ENCODE assay signal across 13 mouse cellular contexts in genomic region chr15:102922012-102922362, GRCm38 (mm10). TPM values are rescaled to one million over a fixed set of nuclear protein-coding genes. Genes with fewer than 3 reads are reported as not detected.
DNase-seq lines count a peak whose midpoint lies in the region; ATAC-seq and TF ChIP-seq lines count a peak whose summit lies in the region.
"Had no signal": no experiment of that assay in that cellular context is flagged by ENCODE, and none has a peak within 500 bp of the region (broad histone marks: within the 10 kb centered on the region; RNA-seq: fewer than 3 reads in every experiment).

No protein-coding gene starts in this region.

- TF ChIP-seq POLR2A in kidney, adult 2 months (IDR thresholded peaks at IDR 0.05; ENCODE audit: low read depth, low read length): no peak
- no peak for TF ChIP-seq POLR2A in cerebellum, adult 2 months (IDR thresholded peaks at IDR 0.05; ENCODE audit: borderline replicate concordance, insufficient read depth, low read length)

- H3K4me1 ChIP-seq in kidney, embryonic 14.5 days (ENCODE audit: control insufficient read depth, insufficient read depth, low read length): no peaks in the 10 kb centered on the region
- H3K4me1 ChIP-seq in kidney, adult 2 months (ENCODE audit: control insufficient read depth, insufficient read depth, low read length): no peaks in the 10 kb centered on the region
- no peaks in the 10 kb centered on the region for H3K4me1 ChIP-seq in embryonic facial prominence, embryonic 11.5 days (ENCODE audit: control insufficient read depth, insufficient read depth, low read length)
- H3K4me1 ChIP-seq in cerebellum, adult 2 months (ENCODE audit: control insufficient read depth, insufficient read depth, low read length): no peaks in the 10 kb centered on the region

- H3K27ac ChIP-seq in kidney, embryonic 14.5 days (ENCODE audit: low read depth, low read length): no peak overlapping the region
- no peak overlapping the region for H3K27ac ChIP-seq in kidney, adult 2 months (ENCODE audit: insufficient read depth, low read depth, low read length)
- no peak overlapping the region for H3K27ac ChIP-seq in embryonic facial prominence, embryonic 11.5 days (replicated peaks; ENCODE audit: low read depth, low read length)
- H3K27ac ChIP-seq in cerebellum, adult 2 months (ENCODE audit: insufficient read depth, low read length): no peak overlapping the region
- H3K27ac ChIP-seq: layer of hippocampus, adult 2 months; macrophage had no signal

- H3K4me3 ChIP-seq in kidney, embryonic 14.5 days (ENCODE audit: low read length): peak overlapping the region; percentile 15; the same call in 1 of the 2 replicates
- H3K4me3 ChIP-seq in kidney, adult 2 months (ENCODE audit: insufficient read depth, low read depth, low read length): no peak overlapping the region
- no peak overlapping the region for H3K4me3 ChIP-seq in embryonic facial prominence, embryonic 11.5 days (ENCODE audit: low read depth, low read length)
- no peak overlapping the region for H3K4me3 ChIP-seq in cerebellum, adult 2 months (replicated peaks; ENCODE audit: insufficient read depth, low read depth, low read length)
- H3K4me3 ChIP-seq: layer of hippocampus, adult 2 months had no signal

- H3K9me3 ChIP-seq in kidney, embryonic 14.5 days (ENCODE audit: control insufficient read depth, low read length): no peaks in the 10 kb centered on the region
- no peaks in the 10 kb centered on the region for H3K9me3 ChIP-seq in embryonic facial prominence, embryonic 11.5 days (replicated peaks; ENCODE audit: control insufficient read depth, low read length)

- H3K9ac ChIP-seq in kidney, embryonic 14.5 days (ENCODE audit: low read depth, low read length): no peak overlapping the region
- no peak overlapping the region for H3K9ac ChIP-seq in embryonic facial prominence, embryonic 11.5 days (replicated peaks; ENCODE audit: low read length)

- peak; percentile 45; the same call in 1 of the 2 replicates for ATAC-seq in kidney, embryonic 14.5 days (ENCODE audit: low FRiP score, low TSS enrichment)
- peak; percentile 16; the same call in 1 of the 2 replicates for ATAC-seq in embryonic facial prominence, embryonic 11.5 days (replicated peaks; ENCODE audit: insufficient number of reproducible peaks, low FRiP score, low TSS enrichment, low read depth)
- no peak for ATAC-seq in granulocyte monocyte progenitor cell, adult 5-6 weeks (replicated peaks; ENCODE audit: poor library complexity, severe bottlenecking)

- no peak for TF ChIP-seq CTCF in kidney, adult 2 months (conservative IDR thresholded peaks at IDR 0.05; ENCODE audit: insufficient read depth, insufficient read length, low read depth, low read length)
- TF ChIP-seq CTCF in cerebellum, adult 2 months (IDR thresholded peaks at IDR 0.05; ENCODE audit: borderline replicate concordance, insufficient read depth, low read depth, low read length): no peak

- peaks cover 96% of the 10 kb centered on the region for H3K27me3 ChIP-seq in kidney, embryonic 14.5 days (ENCODE audit: control insufficient read depth, insufficient read depth, low read length)
- H3K27me3 ChIP-seq in kidney, adult 2 months (replicated peaks; ENCODE audit: control insufficient read depth, insufficient read depth, low read length): peaks cover 25% of the 10 kb centered on the region
- H3K27me3 ChIP-seq in embryonic facial prominence, embryonic 11.5 days (ENCODE audit: control insufficient read depth, insufficient read depth, low read length): peaks cover 88% of the 10 kb centered on the region
- peaks cover 17% of the 10 kb centered on the region; the same call in 1 of the 2 replicates for H3K27me3 ChIP-seq in cerebellum, adult 2 months (ENCODE audit: control insufficient read depth, insufficient read depth, low read length)

- H3K36me3 ChIP-seq in kidney, embryonic 14.5 days (ENCODE audit: control insufficient read depth, insufficient read depth, low read length): no peaks in the 10 kb centered on the region
- H3K36me3 ChIP-seq in kidney, adult 2 months (ENCODE audit: control insufficient read depth, insufficient read depth, low read length): no peaks in the 10 kb centered on the region
- no peaks in the 10 kb centered on the region for H3K36me3 ChIP-seq in embryonic facial prominence, embryonic 11.5 days (replicated peaks; ENCODE audit: control insufficient read depth, insufficient read depth, low read depth, low read length)

- WGBS in kidney, embryonic 14.5 days: under 1% methylated on average over 24 of the region's 24 CpGs
- WGBS in kidney, adult 2 months: 1% methylated on average over 24 of the region's 24 CpGs
- under 1% methylated on average over 24 of the region's 24 CpGs for WGBS in embryonic facial prominence, embryonic 11.5 days
- WGBS in cerebellum, adult 2 months: 1% methylated on average over 24 of the region's 24 CpGs

- DNase-seq in adrenal gland, adult 2 months: peak; percentile 15
- no peak for DNase-seq in adrenal gland, adult 18-20 months (ENCODE audit: low spot score in 2 of 2)
- DNase-seq in kidney, adult 2 months: no peak
- DNase-seq in embryonic facial prominence, embryonic 11.5 days (ENCODE audit: low spot score): no peak
- DNase-seq in neural tube, embryonic 10.5 days (ENCODE audit: extremely low spot score, low spot score): peak; percentile 68
- DNase-seq in cerebellum, adult 2 months: no peak
- DNase-seq: cerebellum, postnatal 25 days had no signal

- H3K4me2 ChIP-seq in kidney, embryonic 14.5 days (replicated peaks; ENCODE audit: low read depth, low read length): no peak overlapping the region
- no peak overlapping the region for H3K4me2 ChIP-seq in embryonic facial prominence, embryonic 11.5 days (ENCODE audit: low read depth, low read length)

RNA-seq across cellular contexts. Expression of gene Hoxc13, which starts 1.1 kb away (rescaled TPM):
- total RNA-seq in adrenal gland, adult 2 months (2021): not detected
- not detected in 2 replicates for polyA plus RNA-seq in adrenal gland, adult 2 months (2012; rRNA removed)
- total RNA-seq in adrenal gland, adult 18-20 months (2021): not detected
- polyA plus RNA-seq in kidney, embryonic 14.5 days (2014; fragmentation: Nextera tagmentation; extraction: Ambion mirVana): not detected in 2 replicates
- not detected in 2 replicates for polyA plus RNA-seq in kidney, adult 2 months (2012; rRNA removed)
- 0.17 TPM in 1 of 2 replicates, not detected in the other for polyA plus RNA-seq in embryonic facial prominence, embryonic 11.5 days (2014; fragmentation: Nextera tagmentation; extraction: Ambion mirVana)
- polyA plus RNA-seq in cerebellum, adult 2 months (2012; rRNA removed): not detected in 2 replicates
- not detected in 2 replicates for total RNA-seq in granulocyte monocyte progenitor cell, adult 5-6 weeks (2014; fragmentation: Nextera tagmentation)
- total RNA-seq in granulocyte monocyte progenitor cell, adult 5-6 weeks (2017): not detected in 2 replicates
- total RNA-seq: gastrocnemius, postnatal 4 days; layer of hippocampus, adult 2 months had no signal
- polyA plus RNA-seq: macrophage had no signal

RNA-seq across cellular contexts. Expression of gene Hoxc12, which starts 14.6 kb away (rescaled TPM):
- total RNA-seq in adrenal gland, adult 2 months (2021): not detected
- not detected in 2 replicates for polyA plus RNA-seq in adrenal gland, adult 2 months (2012; rRNA removed)
- total RNA-seq in adrenal gland, adult 18-20 months (2021): not detected
- polyA plus RNA-seq in kidney, embryonic 14.5 days (2014; fragmentation: Nextera tagmentation; extraction: Ambion mirVana): not detected in 2 replicates
- not detected in 2 replicates for polyA plus RNA-seq in kidney, adult 2 months (2012; rRNA removed)
- not detected in 2 replicates for polyA plus RNA-seq in embryonic facial prominence, embryonic 11.5 days (2014; fragmentation: Nextera tagmentation; extraction: Ambion mirVana)
- not detected in 2 replicates for polyA plus RNA-seq in cerebellum, adult 2 months (2012; rRNA removed)
- not detected in 2 replicates for total RNA-seq in granulocyte monocyte progenitor cell, adult 5-6 weeks (2014; fragmentation: Nextera tagmentation)
- total RNA-seq in granulocyte monocyte progenitor cell, adult 5-6 weeks (2017): not detected in 2 replicates
- total RNA-seq: gastrocnemius, postnatal 4 days; layer of hippocampus, adult 2 months had no signal
- polyA plus RNA-seq: macrophage; thymus, postnatal 0 days had no signal

RNA-seq across cellular contexts. Expression of gene Hoxc11, which starts 32.2 kb away (rescaled TPM):
- total RNA-seq in adrenal gland, adult 2 months (2021): not detected
- polyA plus RNA-seq in adrenal gland, adult 2 months (2012; rRNA removed): not detected in 2 replicates
- total RNA-seq in adrenal gland, adult 18-20 months (2021): not detected
- polyA plus RNA-seq in kidney, embryonic 14.5 days (2014; fragmentation: Nextera tagmentation; extraction: Ambion mirVana): 2.9 and 4.4 TPM in 2 replicates
- 0.25 and 0.30 TPM in 2 replicates for polyA plus RNA-seq in kidney, adult 2 months (2012; rRNA removed)
- polyA plus RNA-seq in embryonic facial prominence, embryonic 11.5 days (2014; fragmentation: Nextera tagmentation; extraction: Ambion mirVana): not detected in 2 replicates
- not detected in 2 replicates for polyA plus RNA-seq in cerebellum, adult 2 months (2012; rRNA removed)
- not detected in 2 replicates for total RNA-seq in granulocyte monocyte progenitor cell, adult 5-6 weeks (2014; fragmentation: Nextera tagmentation)
- not detected in 2 replicates for total RNA-seq in granulocyte monocyte progenitor cell, adult 5-6 weeks (2017)
- total RNA-seq: layer of hippocampus, adult 2 months had no signal
- polyA plus RNA-seq: macrophage had no signal

RNA-seq across cellular contexts. Expression of gene Hoxc10, which starts 44.6 kb away (rescaled TPM):
- under 1 TPM; 0.31 to 0.43 TPM for total RNA-seq in adrenal gland, adult 2 months (2021)
- polyA plus RNA-seq in adrenal gland, adult 2 months (2012; rRNA removed): 0.10 TPM in 1 of 2 replicates, not detected in the other
- total RNA-seq in adrenal gland, adult 18-20 months (2021): under 1 TPM; 0.20 to 0.67 TPM
- polyA plus RNA-seq in kidney, embryonic 14.5 days (2014; fragmentation: Nextera tagmentation; extraction: Ambion mirVana): 62.9 and 64.5 TPM in 2 replicates
- polyA plus RNA-seq in kidney, adult 2 months (2012; rRNA removed): 16.4 and 16.7 TPM in 2 replicates
- polyA plus RNA-seq in embryonic facial prominence, embryonic 11.5 days (2014; fragmentation: Nextera tagmentation; extraction: Ambion mirVana): not detected in 2 replicates
- polyA plus RNA-seq in cerebellum, adult 2 months (2012; rRNA removed): not detected in 2 replicates
- not detected in 2 replicates for total RNA-seq in granulocyte monocyte progenitor cell, adult 5-6 weeks (2014; fragmentation: Nextera tagmentation)
- not detected in 2 replicates for total RNA-seq in granulocyte monocyte progenitor cell, adult 5-6 weeks (2017)
- total RNA-seq: layer of hippocampus, adult 2 months had no signal
- polyA plus RNA-seq: macrophage; thymus, postnatal 0 days had no signal

RNA-seq across cellular contexts. Expression of gene Hoxc5, which starts 45.3 kb away (rescaled TPM):
- total RNA-seq in adrenal gland, adult 2 months (2021): 10 to 100 TPM in 1 of 2 experiments, 1 to 10 TPM in 1; 6.7 to 10.3 TPM
- 7.0 and 7.5 TPM in 2 replicates for polyA plus RNA-seq in adrenal gland, adult 2 months (2012; rRNA removed)
- total RNA-seq in adrenal gland, adult 18-20 months (2021): 1 to 10 TPM; 7.0 to 7.5 TPM
- polyA plus RNA-seq in kidney, embryonic 14.5 days (2014; fragmentation: Nextera tagmentation; extraction: Ambion mirVana): 5.1 and 5.8 TPM in 2 replicates
- 4.0 and 4.1 TPM in 2 replicates for polyA plus RNA-seq in kidney, adult 2 months (2012; rRNA removed)
- 0.53 and 1.0 TPM in 2 replicates for polyA plus RNA-seq in embryonic facial prominence, embryonic 11.5 days (2014; fragmentation: Nextera tagmentation; extraction: Ambion mirVana)
- polyA plus RNA-seq in cerebellum, adult 2 months (2012; rRNA removed): 1.5 and 2.2 TPM in 2 replicates
- total RNA-seq in granulocyte monocyte progenitor cell, adult 5-6 weeks (2014; fragmentation: Nextera tagmentation): not detected in 2 replicates
- total RNA-seq in granulocyte monocyte progenitor cell, adult 5-6 weeks (2017): not detected in 2 replicates
- total RNA-seq: layer of hippocampus, adult 2 months had no signal
- polyA plus RNA-seq: macrophage had no signal

Comparison
In these comparisons a context has a peak if more than half of its experiments do, and no peak if none do; other contexts are left out.
1. DNase-seq: peak in adrenal gland, adult 2 months (single experiment) and neural tube, embryonic 10.5 days (single experiment); none in adrenal gland, adult 18-20 months (0 of 2), kidney, adult 2 months (single experiment), embryonic facial prominence, embryonic 11.5 days (single experiment) and cerebellum, adult 2 months (0 of 2).